Mouse (Mus musculus): ENCODE results near the gene Limch1. TPM values are rescaled to one million over a fixed set of nuclear protein-coding genes. Genes with fewer than 3 reads are reported as not detected.

Limch1 gene
- total and polyA plus RNA-seq, 3 experiments: 0.33 TPM; not detected in 2

DNA sequence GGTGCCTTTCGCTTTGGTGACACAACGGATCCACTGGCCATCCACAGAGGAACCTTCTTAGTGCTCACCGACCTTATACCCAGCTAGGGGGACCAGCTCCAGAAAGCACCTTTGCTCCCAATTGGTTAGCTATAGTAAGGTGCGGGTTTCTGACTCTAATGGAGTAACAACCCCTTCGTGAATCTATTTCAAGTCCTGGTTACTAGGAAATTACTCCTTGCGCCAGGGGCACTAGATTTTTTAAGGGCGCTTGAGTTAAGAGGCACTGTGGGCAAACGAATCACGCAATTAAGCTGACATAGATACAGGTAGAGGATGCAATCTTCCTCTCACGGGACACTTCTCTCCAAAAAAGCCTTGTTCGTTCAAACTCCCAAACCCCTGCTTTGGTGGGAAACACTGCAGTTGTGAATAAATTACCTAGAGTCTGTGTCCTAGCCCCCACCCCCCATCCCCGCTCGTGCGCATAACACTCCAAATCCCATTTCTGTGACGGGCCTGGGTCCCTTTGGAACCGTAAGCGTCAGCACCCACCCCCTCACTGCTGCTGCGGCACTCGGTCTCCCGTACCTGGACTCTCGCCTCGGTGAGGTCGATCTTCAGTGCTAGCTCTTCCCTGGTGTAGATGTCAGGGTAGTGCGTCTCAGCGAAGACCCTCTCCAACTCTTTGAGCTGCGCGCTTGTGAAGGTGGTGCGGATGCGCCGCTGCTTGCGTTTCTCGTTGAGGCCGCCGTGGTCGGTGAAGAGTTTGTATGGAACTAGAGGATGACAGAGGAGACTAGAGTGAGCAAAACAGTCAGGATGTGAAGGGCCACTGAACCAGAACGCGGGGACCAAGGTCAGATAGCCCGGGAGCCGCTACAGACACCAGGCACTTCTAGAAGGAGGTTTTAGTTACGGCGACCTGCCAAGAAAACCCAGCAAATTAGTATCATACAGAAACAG is 351.8 kb downstream of the Limch1 start:
- TF ChIP-seq GATA2 (IDR thresholded peaks at IDR 0.05; ENCODE audit: borderline replicate concordance, low read depth, low read length): no peak
- TF ChIP-seq TAL1 (conservative IDR thresholded peaks at IDR 0.05; ENCODE audit: low read depth, low read length): no peak
- no peak for TF ChIP-seq CTCF (IDR thresholded peaks at IDR 0.05; ENCODE audit: low read depth, low read length)
- TF ChIP-seq GATA1 (IDR thresholded peaks at IDR 0.05; ENCODE audit: borderline replicate concordance, low read length): no peak
- TF ChIP-seq POLR2AphosphoS5 (IDR thresholded peaks at IDR 0.05; ENCODE audit: insufficient replicate concordance, low read depth, low read length): no peak
- ATAC-seq (ENCODE audit: extremely low read depth, insufficient number of reproducible peaks, low FRiP score, poor library complexity, severe bottlenecking): no peak
- H3K9me3 ChIP-seq (replicated peaks): peaks cover 62% of the 10 kb centered on the region
- no peaks in the 10 kb centered on the region for H3K36me3 ChIP-seq (replicated peaks)
- H3K27me3 ChIP-seq (ENCODE audit: insufficient read depth, low read length): no peaks in the 10 kb centered on the region
- no peaks in the 10 kb centered on the region for H3K4me1 ChIP-seq (ENCODE audit: insufficient read depth, low read depth, low read length)
- no peak for DNase-seq (ENCODE audit: low spot score)
- H3K4me3 ChIP-seq (ENCODE audit: low read depth, low read length): no peak overlapping the region

DNA sequence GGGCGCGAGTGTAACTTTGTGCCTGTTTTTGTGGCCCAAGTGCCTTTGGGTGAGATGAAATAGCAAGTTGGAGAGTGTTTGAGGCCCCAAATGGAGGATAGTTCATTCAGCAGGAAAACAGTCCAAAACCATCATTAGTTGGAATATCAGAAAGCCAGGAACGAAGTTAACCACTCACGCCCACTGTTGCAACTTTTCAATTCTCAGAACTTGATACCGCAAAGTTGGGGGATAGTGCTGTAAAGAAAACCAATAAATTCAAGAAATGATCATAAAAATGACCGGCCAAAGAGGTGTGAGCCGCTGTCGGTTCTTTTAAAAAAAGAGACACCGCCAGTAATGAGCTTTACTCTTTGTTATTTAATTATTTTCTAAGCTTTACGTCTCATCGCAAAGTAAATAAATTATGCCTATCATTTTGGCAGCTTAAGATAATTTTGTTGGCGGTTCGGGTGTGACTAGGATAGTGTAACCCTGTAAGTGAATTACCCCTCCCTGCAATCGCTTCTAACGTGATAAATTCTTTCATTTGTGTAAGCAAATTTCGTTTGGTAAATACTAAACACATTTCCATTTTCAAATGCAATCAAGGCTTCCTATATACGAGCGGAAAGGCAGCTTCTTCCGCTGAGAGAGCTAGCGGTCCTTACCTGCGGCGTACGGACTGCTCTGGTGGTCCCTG is 352.6 kb downstream of the Limch1 start:
- Histone ChIP-seq H3K9me3 (replicated peaks) (peaks cover 62% of the 10 kb centered on the region), H3K36me3 (replicated peaks) (no peaks in the 10 kb centered on the region), H3K4me1 (ENCODE audit: insufficient read depth, low read depth, low read length) (no peaks in the 10 kb centered on the region), H3K27me3 (ENCODE audit: insufficient read depth, low read length) (no peaks in the 10 kb centered on the region), H3K4me3 (ENCODE audit: low read depth, low read length) (no peak overlapping the region)
- no peak for TF ChIP-seq GATA1 (IDR thresholded peaks at IDR 0.05; ENCODE audit: borderline replicate concordance, low read length)
- no peak for TF ChIP-seq TAL1 (conservative IDR thresholded peaks at IDR 0.05; ENCODE audit: low read depth, low read length)
- TF ChIP-seq GATA2 (IDR thresholded peaks at IDR 0.05; ENCODE audit: borderline replicate concordance, low read depth, low read length): no peak
- no peak for TF ChIP-seq POLR2AphosphoS5 (IDR thresholded peaks at IDR 0.05; ENCODE audit: insufficient replicate concordance, low read depth, low read length)
- TF ChIP-seq CTCF (IDR thresholded peaks at IDR 0.05; ENCODE audit: low read depth, low read length): no peak
- ATAC-seq (ENCODE audit: extremely low read depth, insufficient number of reproducible peaks, low FRiP score, poor library complexity, severe bottlenecking) (no peak), DNase-seq (ENCODE audit: low spot score) (no peak)

DNA sequence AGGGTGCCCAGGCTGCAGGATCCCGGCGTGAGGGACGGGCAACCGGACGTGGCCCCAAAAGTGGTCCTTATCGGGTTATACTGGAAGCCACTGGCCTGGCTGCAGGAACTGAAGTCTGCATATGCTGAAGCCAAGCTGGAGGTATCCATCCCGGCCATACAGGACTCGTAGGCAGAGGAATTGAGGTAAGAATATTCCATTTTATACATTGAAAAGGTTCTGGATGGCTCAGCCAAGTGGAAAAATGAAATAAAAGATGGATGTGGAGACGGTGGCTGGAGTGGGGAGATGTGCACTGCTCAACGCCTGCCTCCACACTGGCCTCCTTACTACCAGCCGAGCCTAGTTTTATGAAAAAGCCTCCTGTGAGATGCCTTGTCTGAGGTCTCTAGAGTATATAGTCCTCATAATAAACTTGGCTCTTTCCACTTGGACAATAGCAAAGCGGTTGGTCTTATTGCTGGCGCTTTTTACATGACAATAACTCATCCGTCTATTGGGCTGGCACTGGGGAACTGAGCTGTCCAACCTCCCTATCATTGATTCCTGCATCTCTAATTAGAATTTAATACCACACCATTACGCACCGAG is 353.2 kb downstream of the Limch1 start, which contains the start of gene Phox2b:
Gene Phox2b, minus strand, starts transcription at position 569 of the 591 bp plus-strand sequence.
- DNase-seq (ENCODE audit: low spot score): no peak
- Histone ChIP-seq H3K36me3 (replicated peaks) (no peaks in the 10 kb centered on the region), H3K27me3 (ENCODE audit: insufficient read depth, low read length) (no peaks in the 10 kb centered on the region), H3K4me1 (ENCODE audit: insufficient read depth, low read depth, low read length) (no peaks in the 10 kb centered on the region), H3K9me3 (replicated peaks) (peaks cover 61% of the 10 kb centered on the region), H3K4me3 (ENCODE audit: low read depth, low read length) (no peak within 1 kb of the TSS)
- ATAC-seq (ENCODE audit: extremely low read depth, insufficient number of reproducible peaks, low FRiP score, poor library complexity, severe bottlenecking): no peak
- no peak for TF ChIP-seq POLR2AphosphoS5 (IDR thresholded peaks at IDR 0.05; ENCODE audit: insufficient replicate concordance, low read depth, low read length)
- TF ChIP-seq GATA1 (IDR thresholded peaks at IDR 0.05; ENCODE audit: borderline replicate concordance, low read length): no peak
- TF ChIP-seq TAL1 (conservative IDR thresholded peaks at IDR 0.05; ENCODE audit: low read depth, low read length): no peak
- no peak for TF ChIP-seq GATA2 (IDR thresholded peaks at IDR 0.05; ENCODE audit: borderline replicate concordance, low read depth, low read length)
- no peak for TF ChIP-seq CTCF (IDR thresholded peaks at IDR 0.05; ENCODE audit: low read depth, low read length)

- no peaks in the 10 kb centered on the region for H3K4me1 ChIP-seq (ENCODE audit: insufficient read depth, low read depth, low read length)
- DNase-seq (ENCODE audit: low spot score): no peak
These were observed 354.0 kb downstream of the Limch1 start for GRCm38 (mm10) chr5:67099393-67100271.

DNA sequence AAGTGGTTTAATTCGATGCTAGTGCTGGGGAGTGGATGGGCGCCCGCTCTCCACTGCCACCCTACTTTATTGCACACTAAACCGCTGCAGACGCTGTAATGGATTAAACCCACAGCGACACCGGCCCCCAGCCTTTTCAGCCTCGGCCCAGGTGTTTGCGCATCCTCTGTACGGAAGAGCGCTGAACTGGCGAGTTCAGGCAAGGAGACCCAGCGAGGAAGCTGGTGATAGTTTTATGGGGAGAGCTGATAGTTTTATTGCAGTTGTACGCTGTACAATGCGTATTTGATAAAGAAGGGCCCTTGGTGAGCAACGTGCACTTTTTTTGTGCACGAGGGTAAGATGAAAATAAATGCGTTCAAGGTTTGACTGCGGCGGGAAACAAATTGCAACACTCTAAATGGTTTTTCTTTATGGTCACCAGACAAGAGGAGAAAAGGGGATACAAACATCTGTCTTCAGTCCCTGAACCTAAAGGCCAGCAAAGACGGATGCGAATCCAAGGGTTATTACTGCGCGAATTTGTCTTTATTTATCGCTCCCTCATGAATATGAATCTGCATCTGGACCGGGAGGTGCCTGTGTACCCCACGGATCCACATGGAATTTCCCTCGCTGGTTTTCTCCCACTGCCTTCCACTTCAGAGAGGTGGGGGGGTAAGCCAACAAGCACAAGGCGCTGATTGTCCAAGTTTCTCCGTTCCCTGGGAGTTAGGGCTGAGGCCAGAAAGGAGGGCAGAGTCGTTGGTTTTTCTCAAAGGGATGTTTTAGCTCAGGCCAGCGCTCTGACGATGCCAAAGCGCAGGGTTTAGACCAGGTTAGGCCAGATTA is 355.2 kb downstream of the Limch1 start:
- ATAC-seq (ENCODE audit: extremely low read depth, insufficient number of reproducible peaks, low FRiP score, poor library complexity, severe bottlenecking): no peak
- Histone ChIP-seq H3K4me1 (ENCODE audit: insufficient read depth, low read depth, low read length) (no peaks in the 10 kb centered on the region), H3K27me3 (ENCODE audit: insufficient read depth, low read length) (no peaks in the 10 kb centered on the region), H3K36me3 (replicated peaks) (no peaks in the 10 kb centered on the region), H3K4me3 (ENCODE audit: low read depth, low read length) (no peak overlapping the region), H3K9me3 (replicated peaks) (peaks cover 52% of the 10 kb centered on the region)
- no peak for DNase-seq (ENCODE audit: low spot score)
- no peak for TF ChIP-seq GATA2 (IDR thresholded peaks at IDR 0.05; ENCODE audit: borderline replicate concordance, low read depth, low read length)
- TF ChIP-seq GATA1 (IDR thresholded peaks at IDR 0.05; ENCODE audit: borderline replicate concordance, low read length): no peak
- no peak for TF ChIP-seq CTCF (IDR thresholded peaks at IDR 0.05; ENCODE audit: low read depth, low read length)
- TF ChIP-seq TAL1 (conservative IDR thresholded peaks at IDR 0.05; ENCODE audit: low read depth, low read length): no peak
- TF ChIP-seq POLR2AphosphoS5 (IDR thresholded peaks at IDR 0.05; ENCODE audit: insufficient replicate concordance, low read depth, low read length): no peak

More at GRCm38 (mm10) chr5:67099393-67100271, 354.0 kb downstream of the Limch1 start:
- Histone ChIP-seq H3K36me3 (replicated peaks) (no peaks in the 10 kb centered on the region), H3K9me3 (replicated peaks) (peaks cover 61% of the 10 kb centered on the region), H3K4me3 (ENCODE audit: low read depth, low read length) (no peak overlapping the region), H3K27me3 (ENCODE audit: insufficient read depth, low read length) (no peaks in the 10 kb centered on the region)
- no peak for ATAC-seq (ENCODE audit: extremely low read depth, insufficient number of reproducible peaks, low FRiP score, poor library complexity, severe bottlenecking)
- no peak for TF ChIP-seq GATA1 (IDR thresholded peaks at IDR 0.05; ENCODE audit: borderline replicate concordance, low read length)
- no peak for TF ChIP-seq GATA2 (IDR thresholded peaks at IDR 0.05; ENCODE audit: borderline replicate concordance, low read depth, low read length)
- TF ChIP-seq CTCF (IDR thresholded peaks at IDR 0.05; ENCODE audit: low read depth, low read length): no peak
- TF ChIP-seq TAL1 (conservative IDR thresholded peaks at IDR 0.05; ENCODE audit: low read depth, low read length): no peak
- TF ChIP-seq POLR2AphosphoS5 (IDR thresholded peaks at IDR 0.05; ENCODE audit: insufficient replicate concordance, low read depth, low read length): no peak
